Mouse (Mus musculus) C2C12 (cell line): ENCODE data around the gene Vps13c.

ENCODE experiments used
- CEBPB ChIP-seq: IDR thresholded peaks from one replicate; pipeline ENCODE4 v1.6.1; 2011; ENCODE audit warnings: low read depth, mild to moderate bottlenecking, control low read depth, moderate library complexity
- CTCF ChIP-seq: IDR thresholded peaks from one replicate; pipeline ENCODE4 v1.5.1; 2011; ENCODE audit not compliant: control insufficient read depth, insufficient read depth, insufficient read length
- MAX ChIP-seq: IDR thresholded peaks from one replicate; pipeline ENCODE4 v1.6.1; 2011; ENCODE audit warnings: mild to moderate bottlenecking, control low read depth
- MYOD1 ChIP-seq: IDR thresholded peaks from one replicate; pipeline ENCODE4 v1.6.1; 2011; ENCODE audit warnings: low read depth; ENCODE audit not compliant: control insufficient read depth, insufficient read length
- MYOG ChIP-seq: IDR thresholded peaks from one replicate; pipeline ENCODE4 v1.6.1; 2011; ENCODE audit not compliant: control insufficient read depth, insufficient read length; ENCODE audit errors: extremely low read depth
- USF1 ChIP-seq: IDR thresholded peaks from one replicate; pipeline ENCODE4 v1.6.1; 2011; ENCODE audit warnings: low read depth, mild to moderate bottlenecking, control low read depth, moderate library complexity

GRCm38 (mm10) chr9:67813171-67813570, 27.0 kb upstream of the Vps13c start:
- TF ChIP-seq CTCF (no peak), MYOD1 (no peak), MYOG (no peak), CEBPB (no peak), MAX (no peak), USF1 (no peak)
